Mouse (Mus musculus) MEL (cell line): ENCODE data around the gene Hfe. TPM values are rescaled to one million over a fixed set of nuclear protein-coding genes. Genes with fewer than 3 reads are reported as not detected.
"Not testable (repeated sequence)": the region's sequence is repeated elsewhere in the genome, so short reads cannot be mapped to it uniquely, and the experiment has no call there.

Source experiments
- DNase-seq: peaks from one replicate; pipeline ENCODE4 v3.0.0; 2011; ENCODE audit warnings: low read depth, low spot score
- H3K27ac ChIP-seq: 2 replicates; pipeline ENCODE4 v1.5.1; 2012; ENCODE audit warnings: low read depth, mild to moderate bottlenecking, control low read depth, low read length, moderate library complexity; ENCODE audit not compliant: control insufficient read depth
- H3K27me3 ChIP-seq, 2 experiments: fragments of 150-350 bp in 1 of 2; sonication (generic) in 1 of 2; 2 replicates each; pipeline ENCODE4 v1.6.1; 2012; ENCODE audit warnings: low read length in 2 of 2, mild to moderate bottlenecking in 2 of 2, improper control_type of control experiment in 1 of 2, moderate library complexity in 1 of 2; ENCODE audit not compliant: insufficient read depth in 2 of 2, control insufficient read depth in 1 of 2
- H3K36me3 ChIP-seq, 2 experiments: 2 replicates each; pipeline ENCODE4 v1.6.1; 2012 to 2014; ENCODE audit warnings: low read length in 2 of 2, improper control_type of control experiment in 1 of 2, inconsistent platforms in 1 of 2, mild to moderate bottlenecking in 1 of 2; ENCODE audit not compliant: insufficient read depth in 2 of 2, control insufficient read depth in 1 of 2
- H3K4me1 ChIP-seq, 2 experiments: fragments of 150-350 bp in 1 of 2; sonication (generic) in 1 of 2; 2 replicates each; pipeline ENCODE4 v1.6.1; 2012; ENCODE audit warnings: low read length in 2 of 2, improper control_type of control experiment in 1 of 2, mild to moderate bottlenecking in 1 of 2; ENCODE audit not compliant: insufficient read depth in 2 of 2, control insufficient read depth in 1 of 2
- H3K4me3 ChIP-seq, 2 experiments: fragments of 150-350 bp in 1 of 2; sonication (generic) in 1 of 2; 2 replicates each; pipeline ENCODE4 v1.5.1; 2012; ENCODE audit warnings: low read depth in 2 of 2, low read length in 2 of 2, mild to moderate bottlenecking in 2 of 2, moderate library complexity in 2 of 2, control low read depth in 1 of 2, improper control_type of control experiment in 1 of 2; ENCODE audit not compliant: control insufficient read depth in 1 of 2, insufficient read depth in 1 of 2
- H3K79me2 ChIP-seq: 2 replicates; pipeline ENCODE4 v1.6.1; 2012; ENCODE audit warnings: mild to moderate bottlenecking, low read length, moderate library complexity; ENCODE audit not compliant: control insufficient read depth, poor library complexity, insufficient read depth
- H3K9ac ChIP-seq: 2 replicates; pipeline ENCODE4 v1.6.1; 2012; ENCODE audit warnings: low read depth, mild to moderate bottlenecking, control low read depth, low read length, moderate library complexity; ENCODE audit not compliant: control insufficient read depth, poor library complexity, severe bottlenecking
- H3K9me3 ChIP-seq: fragments of 150-350 bp; sonication (generic); replicated peaks from 2 replicates; pipeline ENCODE4 v1.6.1; 2012; ENCODE audit warnings: mild to moderate bottlenecking, low read length, improper control_type of control experiment, moderate library complexity; ENCODE audit not compliant: insufficient read depth
- JUND ChIP-seq: IDR thresholded peaks from 2 replicates; pipeline ENCODE4 v1.6.1; 2011; ENCODE audit warnings: low read depth, mild to moderate bottlenecking, improper control_type of control experiment, low read length
- MAZ ChIP-seq: IDR thresholded peaks from 2 replicates; pipeline ENCODE4 v1.6.1; 2012; ENCODE audit warnings: low read depth, mild to moderate bottlenecking, inconsistent platforms, low read length, improper control_type of control experiment
- MEF2A ChIP-seq: IDR thresholded peaks from 2 replicates; pipeline ENCODE4 v1.6.1; 2014; ENCODE audit warnings: low read depth, mild to moderate bottlenecking, inconsistent platforms, low read length, improper control_type of control experiment; ENCODE audit not compliant: poor library complexity, insufficient replicate concordance, severe bottlenecking; ENCODE audit errors: extremely low read depth
- NRF1 ChIP-seq: IDR thresholded peaks from 2 replicates; pipeline ENCODE4 v1.6.1; 2014; ENCODE audit warnings: low read depth, mild to moderate bottlenecking, inconsistent platforms, low read length, improper control_type of control experiment, moderate library complexity; ENCODE audit not compliant: poor library complexity, insufficient read depth, severe bottlenecking
- SIN3A ChIP-seq: IDR thresholded peaks from 2 replicates; pipeline ENCODE4 v1.6.1; 2012; ENCODE audit warnings: low read length, improper control_type of control experiment, inconsistent platforms
- TBP ChIP-seq: IDR thresholded peaks from 2 replicates; pipeline ENCODE4 v1.8.0; 2011; ENCODE audit warnings: low read depth, low read length, improper control_type of control experiment
- USF1 ChIP-seq: IDR thresholded peaks from 2 replicates; pipeline ENCODE4 v1.6.1; 2014; ENCODE audit warnings: low read depth, mild to moderate bottlenecking, inconsistent platforms, low read length, improper control_type of control experiment, moderate library complexity
- polyA plus RNA-seq, 2 experiments: library from polyadenylated mRNA; stranded (reverse) in 1 of 2; unstranded in 1 of 2; fragments of >175 nt in 1 of 2; fragments of >200 nt in 1 of 2; gene quantifications; 2 replicates each; pipeline versions ENCODE4 v1.2.1 to v1.2.4; 2012; ENCODE audit warnings: low replicate concordance in 2 of 2, low read depth in 1 of 2; ENCODE audit not compliant: insufficient read length in 2 of 2, insufficient read depth in 1 of 2, missing spikeins in 1 of 2
- total RNA-seq: library from RNA; depleted of rRNA; stranded (reverse); fragments of 300-350 nt; gene quantifications from 2 replicates; pipeline ENCODE4 v1.2.3, GENCODE M21; 2012

Hfe gene
- total and polyA plus RNA-seq, 3 experiments, result not detected

GRCm38 (mm10) chr13:23706771-23707170 is 3.9 kb downstream of the Hfe start:
- no peak overlapping the region for H3K27ac ChIP-seq
- no peaks in the 10 kb centered on the region for H3K9me3 ChIP-seq
- H3K79me2 ChIP-seq, result no peaks in the 10 kb centered on the region
- no peak overlapping the region for H3K9ac ChIP-seq
- no peak overlapping the region for H3K4me3 ChIP-seq
- H3K4me1 ChIP-seq, result peaks cover 0 to 16% of the 10 kb centered on the region in 2 experiments; a peak in 2 of 4 replicates
- TF ChIP-seq SIN3A (no peak), TBP (no peak), MAZ (no peak), JUND (no peak), MEF2A (no peak), NRF1 (no peak), USF1 (no peak)
- H3K36me3 ChIP-seq, result peaks cover 0 to 11% of the 10 kb centered on the region in 2 experiments; a peak in 2 of 4 replicates
- no peaks in the 10 kb centered on the region for H3K27me3 ChIP-seq
- DNase-seq, result no peak

- peaks cover 0 to 10% of the 10 kb centered on the region in 2 experiments; a peak in 2 of 4 replicates for H3K36me3 ChIP-seq
- H3K4me3 ChIP-seq, result no peak overlapping the region
- H3K79me2 ChIP-seq, result no peaks in the 10 kb centered on the region
- peak; percentile 64 for DNase-seq
- no peak overlapping the region for H3K9ac ChIP-seq
- no peak for TF ChIP-seq JUND
- TF ChIP-seq TBP, result peak; percentile 50; the same call in 1 of the 2 replicates
- TF ChIP-seq, all 39 proteins: peak for 1
- H3K27ac ChIP-seq, result no peak overlapping the region
- no peaks in the 10 kb centered on the region for H3K9me3 ChIP-seq
- no peaks in the 10 kb centered on the region for H3K27me3 ChIP-seq
- H3K4me1 ChIP-seq, result peaks cover 0 to 19% of the 10 kb centered on the region in 2 experiments; a peak in 2 of 4 replicates
Observed at GRCm38 (mm10) chr13:23705751-23706356, 4.8 kb downstream of the Hfe start.

- H3K79me2 ChIP-seq, H3K9ac ChIP-seq, H3K4me3 ChIP-seq, H3K27ac ChIP-seq, H3K27me3 ChIP-seq, H3K9me3 ChIP-seq, DNase-seq: not testable (repeated sequence)
- H3K4me1 ChIP-seq, result peaks cover 0 to 18% of the 10 kb centered on the region in 2 experiments; a peak in 2 of 4 replicates
- peaks cover 0 to 27% of the 10 kb centered on the region in 2 experiments; a peak in 2 of 4 replicates for H3K36me3 ChIP-seq
Observed at GRCm38 (mm10) chr13:23702801-23703200, 7.9 kb downstream of the Hfe start.
